Mouse (Mus musculus) C2C12 (cell line): ENCODE data around the gene Arhgap23. TPM values are rescaled to one million over a fixed set of nuclear protein-coding genes. Genes with fewer than 3 reads are reported as not detected.

Experiments
- H3K27me3 ChIP-seq: one replicate; pipeline ENCODE4 v1.6.1; 2011; ENCODE audit not compliant: control insufficient read depth, insufficient read depth, insufficient read length
- H3K36me3 ChIP-seq: one replicate; pipeline ENCODE4 v1.6.1; 2011; ENCODE audit not compliant: control insufficient read depth, insufficient read depth
- H3K4me3 ChIP-seq: one replicate; pipeline ENCODE4 v1.5.1; 2011; ENCODE audit warnings: mild to moderate bottlenecking, control low read depth; ENCODE audit not compliant: poor library complexity, insufficient read depth, severe bottlenecking
- H3K79me2 ChIP-seq: one replicate; pipeline ENCODE4 v1.6.1; 2011; ENCODE audit not compliant: control insufficient read depth, insufficient read depth
- H3K79me3 ChIP-seq: one replicate; pipeline ENCODE4 v1.6.1; 2011; ENCODE audit warnings: low read depth, control low read depth
- H3ac ChIP-seq: one replicate; pipeline ENCODE3; 2011; ENCODE audit warnings: low read depth; ENCODE audit not compliant: control insufficient read depth, insufficient read length
- CEBPB ChIP-seq: IDR thresholded peaks from one replicate; pipeline ENCODE4 v1.6.1; 2011; ENCODE audit warnings: low read depth, mild to moderate bottlenecking, control low read depth, moderate library complexity
- CTCF ChIP-seq: IDR thresholded peaks from one replicate; pipeline ENCODE4 v1.5.1; 2011; ENCODE audit not compliant: control insufficient read depth, insufficient read depth, insufficient read length
- FOSL1 ChIP-seq: IDR thresholded peaks from one replicate; pipeline ENCODE4 v1.8.0; 2011; ENCODE audit warnings: mild to moderate bottlenecking, low read length; ENCODE audit not compliant: poor library complexity, insufficient read depth, severe bottlenecking
- MAX ChIP-seq: IDR thresholded peaks from one replicate; pipeline ENCODE4 v1.6.1; 2011; ENCODE audit warnings: mild to moderate bottlenecking, control low read depth
- MYOD1 ChIP-seq: IDR thresholded peaks from one replicate; pipeline ENCODE4 v1.6.1; 2011; ENCODE audit warnings: low read depth; ENCODE audit not compliant: control insufficient read depth, insufficient read length
- MYOG ChIP-seq: IDR thresholded peaks from one replicate; pipeline ENCODE4 v1.6.1; 2011; ENCODE audit not compliant: control insufficient read depth, insufficient read length; ENCODE audit errors: extremely low read depth
- USF1 ChIP-seq: IDR thresholded peaks from one replicate; pipeline ENCODE4 v1.6.1; 2011; ENCODE audit warnings: low read depth, mild to moderate bottlenecking, control low read depth, moderate library complexity
- polyA plus RNA-seq: library from polyadenylated mRNA; unstranded; fragments of >200 nt; fragmentation: generic; extraction: Trizol; gene quantifications from one replicate; pipeline ENCODE4 v1.2.1, GENCODE M21; 2012; ENCODE audit warnings: missing spikeins

Gene Arhgap23
- polyA plus RNA-seq, 1 experiment: 23.9 TPM

GRCm38 (mm10) chr11:97521741-97522474 lies 106.6 kb downstream of the Arhgap23 start:
- peaks cover 31% of the 10 kb centered on the region for H3K27me3 ChIP-seq
- TF ChIP-seq CEBPB (no peak), CTCF (no peak)
- H3K79me3 ChIP-seq: no peaks in the 10 kb centered on the region

GRCm38 (mm10) chr11:97523107-97523506 lies 107.8 kb downstream of the Arhgap23 start:
- Histone ChIP-seq H3K27me3 (peaks cover 26% of the 10 kb centered on the region), H3K79me2 (no peaks in the 10 kb centered on the region), H3K4me3 (no peak overlapping the region), H3K79me3 (no peaks in the 10 kb centered on the region), H3K36me3 (no peaks in the 10 kb centered on the region), H3ac (no peak overlapping the region)
- TF ChIP-seq MYOD1 (no peak), FOSL1 (no peak)

More at GRCm38 (mm10) chr11:97521741-97522474, 106.6 kb downstream of the Arhgap23 start:
- Histone ChIP-seq H3ac (no peak overlapping the region), H3K79me2 (no peaks in the 10 kb centered on the region), H3K36me3 (no peaks in the 10 kb centered on the region), H3K4me3 (no peak overlapping the region)

GRCm38 (mm10) chr11:97523827-97524261 lies 108.5 kb downstream of the Arhgap23 start:
- no peaks in the 10 kb centered on the region for H3K79me2 ChIP-seq
- H3K4me3 ChIP-seq: no peak overlapping the region
- TF ChIP-seq CTCF (no peak), MYOD1 (no peak), FOSL1 (no peak), MAX (no peak), CEBPB (no peak), MYOG (no peak), USF1 (no peak)
- no peaks in the 10 kb centered on the region for H3K36me3 ChIP-seq
- H3K79me3 ChIP-seq: no peaks in the 10 kb centered on the region
- peaks cover 19% of the 10 kb centered on the region for H3K27me3 ChIP-seq
- H3ac ChIP-seq: no peak overlapping the region

GRCm38 (mm10) chr11:97524306-97524705 lies 109.0 kb downstream of the Arhgap23 start:
- no peaks in the 10 kb centered on the region for H3K79me2 ChIP-seq
- TF ChIP-seq CTCF (no peak), MAX (no peak), FOSL1 (no peak), CEBPB (no peak), MYOG (no peak), USF1 (no peak), MYOD1 (no peak)
- peaks cover 22% of the 10 kb centered on the region for H3K27me3 ChIP-seq
- H3K4me3 ChIP-seq: no peak overlapping the region
- no peaks in the 10 kb centered on the region for H3K79me3 ChIP-seq
- no peak overlapping the region for H3ac ChIP-seq
- H3K36me3 ChIP-seq: no peaks in the 10 kb centered on the region

DNA sequence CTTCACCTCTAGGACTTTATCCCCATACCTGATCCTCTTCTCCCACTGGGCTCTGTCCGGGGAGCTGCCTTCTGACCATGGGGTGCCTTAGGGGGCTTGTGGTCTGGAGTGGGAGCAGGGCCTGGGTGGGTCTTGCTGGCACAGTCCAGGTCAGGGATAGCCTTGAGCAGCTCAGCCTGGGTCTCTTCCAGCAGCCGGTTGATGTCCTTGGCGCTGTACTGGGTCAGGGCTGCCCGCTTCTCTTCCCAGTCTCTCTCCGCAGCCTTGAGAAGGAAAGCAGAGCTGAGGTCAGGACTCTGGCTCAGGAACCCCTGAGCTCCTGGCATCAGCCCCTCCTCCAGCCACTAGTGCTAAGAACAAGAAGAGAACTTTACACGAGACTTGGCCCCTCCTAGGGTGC lies 110.0 kb downstream of the Arhgap23 start:
- Histone ChIP-seq H3K4me3 (no peak overlapping the region), H3K27me3 (peaks cover 21% of the 10 kb centered on the region), H3K36me3 (no peaks in the 10 kb centered on the region), H3K79me2 (no peaks in the 10 kb centered on the region), H3ac (no peak overlapping the region), H3K79me3 (no peaks in the 10 kb centered on the region)
- TF ChIP-seq CTCF: no peak
- no peak for TF ChIP-seq MYOG
- no peak for TF ChIP-seq FOSL1
- no peak for TF ChIP-seq CEBPB
- no peak for TF ChIP-seq MAX
- no peak for TF ChIP-seq USF1
- no peak for TF ChIP-seq MYOD1

DNA sequence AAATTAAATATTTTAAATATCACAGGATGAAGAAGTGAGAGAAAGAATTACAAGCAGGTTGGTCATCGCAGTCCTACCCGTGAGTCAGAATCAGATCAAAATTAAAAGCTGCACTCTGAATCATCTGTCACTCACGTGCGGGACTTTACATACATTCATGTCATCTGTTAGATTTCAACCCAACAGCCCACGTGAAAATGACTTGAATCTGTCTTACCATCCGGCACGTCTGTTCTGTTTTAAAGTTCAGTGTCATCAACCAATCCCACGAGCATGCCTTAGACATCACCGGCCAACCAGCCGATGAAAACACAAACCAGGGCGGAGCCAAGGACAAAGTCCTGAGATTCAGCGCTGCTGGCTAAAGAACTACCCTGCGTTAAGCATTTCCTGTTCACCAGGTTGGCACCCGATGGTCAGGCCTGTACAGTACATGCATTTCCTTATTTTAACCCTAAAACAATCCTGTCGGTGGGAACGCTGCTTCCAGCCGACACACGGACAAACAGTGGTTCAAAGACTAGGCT lies 113.0 kb downstream of the Arhgap23 start:
- TF ChIP-seq MYOD1 (no peak), CTCF (no peak), MAX (no peak), USF1 (no peak), FOSL1 (no peak), MYOG (no peak), CEBPB (no peak)

More for the DNA sequence above, 113.0 kb downstream of the Arhgap23 start:
- H3K79me2 ChIP-seq: no peaks in the 10 kb centered on the region
- peaks cover 28% of the 10 kb centered on the region for H3K27me3 ChIP-seq
- H3ac ChIP-seq: no peak overlapping the region
- no peak overlapping the region for H3K4me3 ChIP-seq
- no peaks in the 10 kb centered on the region for H3K36me3 ChIP-seq
- H3K79me3 ChIP-seq: no peaks in the 10 kb centered on the region
